Mouse (Mus musculus) cerebellum, adult 11-12 months (tissue): ENCODE results near the gene Rcbtb1.
A peak's percentile ranks its signal among the peaks of the same experiment; 100 is the strongest.
"Not testable (repeated sequence)": the region's sequence is repeated elsewhere in the genome, so short reads cannot be mapped to it uniquely, and the experiment has no call there.

Experiments used
- DNase-seq: peaks from one replicate; pipeline ENCODE4 v3.0.0; 2022

Gene Rcbtb1

DNA sequence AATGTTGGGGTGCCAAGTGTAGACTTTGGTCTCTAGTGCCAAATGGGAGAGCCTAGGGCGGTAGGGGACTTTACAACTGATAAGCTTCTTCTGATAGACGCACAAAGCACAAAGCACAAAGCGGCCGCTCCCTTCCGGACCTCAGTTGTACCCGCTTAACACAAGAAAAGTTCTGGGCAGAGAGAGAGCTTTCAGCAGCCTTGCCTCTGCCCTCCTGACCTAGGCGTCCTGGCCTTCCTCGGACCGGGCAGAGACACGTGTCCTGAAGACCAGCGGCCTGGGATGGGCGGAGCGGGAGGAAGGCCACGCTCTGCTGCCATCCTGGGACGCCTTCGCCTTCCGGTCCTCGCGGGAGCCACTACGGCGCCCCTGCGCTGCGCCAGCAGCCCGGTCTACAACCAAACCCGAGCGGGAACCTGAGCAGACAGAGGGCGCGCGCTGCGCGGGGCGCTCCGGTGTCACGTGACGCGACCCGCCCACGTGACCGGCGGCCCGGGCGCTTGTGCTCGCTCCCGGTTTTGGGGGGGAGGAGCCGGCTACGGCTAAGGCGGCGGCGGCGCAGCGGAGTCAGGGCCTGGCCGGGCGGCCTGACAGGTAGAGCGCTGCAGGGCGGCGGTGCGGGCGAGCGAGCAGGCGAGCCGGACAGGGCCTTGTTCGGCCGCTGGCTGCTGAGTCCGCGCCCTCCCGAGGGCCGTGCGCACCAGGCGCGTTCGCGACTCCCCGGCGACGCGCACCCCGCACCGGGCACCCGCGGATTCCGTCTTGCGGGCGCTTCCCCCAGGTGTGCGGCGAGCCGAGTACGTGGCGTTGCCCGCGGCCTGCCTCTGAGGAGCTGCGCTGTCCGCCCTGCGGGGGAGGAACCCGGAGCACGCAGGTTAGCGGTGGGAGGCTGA lies at the start of gene Rcbtb1:
TSS of gene Rcbtb1 (plus strand) at position 499 of the 893 bp plus-strand sequence.
- DNase-seq: peak; percentile 95

DNA sequence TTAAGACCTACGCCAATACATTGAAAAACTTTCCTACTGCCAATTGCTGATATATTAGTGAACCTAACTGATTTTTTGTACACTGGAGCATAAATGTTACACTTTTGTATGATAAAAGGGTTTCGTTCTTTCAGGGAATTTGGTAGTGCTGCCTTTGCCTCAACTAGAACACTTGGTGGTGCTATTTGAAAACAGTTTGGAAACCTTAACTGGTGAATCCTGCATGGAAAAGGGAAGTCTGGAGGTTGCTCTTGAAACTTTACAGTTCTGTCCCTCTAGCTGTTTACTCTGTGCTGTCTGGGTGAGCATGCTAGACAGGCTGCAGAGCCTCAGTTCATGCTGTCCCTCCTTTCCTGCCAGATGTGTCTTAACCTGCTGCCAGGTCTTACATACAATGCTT lies 45.4 kb upstream of the Rcbtb1 start:
- no peak for DNase-seq

DNA sequence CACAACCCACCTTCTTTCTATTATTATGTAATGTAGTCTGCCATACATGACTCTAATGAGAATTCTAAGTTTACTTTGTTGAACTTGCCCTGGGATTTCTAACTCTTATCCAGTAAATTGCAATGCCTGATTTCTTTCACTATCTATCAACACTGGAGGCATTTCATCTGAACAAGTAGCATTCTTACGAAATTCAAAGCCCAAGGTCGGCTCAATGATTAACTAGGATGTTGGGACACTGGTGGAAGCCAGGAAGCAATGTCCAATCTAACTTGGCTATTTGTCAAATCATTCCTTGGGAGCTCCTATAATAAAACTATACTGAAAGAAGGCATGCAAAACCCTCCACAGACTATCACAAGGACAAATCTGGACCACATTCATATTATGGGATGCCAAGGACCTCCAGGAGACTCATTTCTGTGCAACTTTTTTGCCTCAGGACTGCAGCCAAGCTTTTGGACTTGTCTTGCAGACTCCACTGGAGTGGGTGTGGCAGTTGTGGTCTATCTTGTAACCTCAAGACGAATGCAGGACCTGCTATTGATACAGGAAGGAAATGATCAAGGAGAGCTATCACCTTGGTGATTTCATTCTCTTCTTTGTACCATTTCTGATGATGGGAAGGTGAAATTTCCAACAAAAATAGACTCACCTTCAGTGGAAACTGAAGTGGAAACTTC lies 43.9 kb upstream of the Rcbtb1 start:
- DNase-seq: no peak

DNA sequence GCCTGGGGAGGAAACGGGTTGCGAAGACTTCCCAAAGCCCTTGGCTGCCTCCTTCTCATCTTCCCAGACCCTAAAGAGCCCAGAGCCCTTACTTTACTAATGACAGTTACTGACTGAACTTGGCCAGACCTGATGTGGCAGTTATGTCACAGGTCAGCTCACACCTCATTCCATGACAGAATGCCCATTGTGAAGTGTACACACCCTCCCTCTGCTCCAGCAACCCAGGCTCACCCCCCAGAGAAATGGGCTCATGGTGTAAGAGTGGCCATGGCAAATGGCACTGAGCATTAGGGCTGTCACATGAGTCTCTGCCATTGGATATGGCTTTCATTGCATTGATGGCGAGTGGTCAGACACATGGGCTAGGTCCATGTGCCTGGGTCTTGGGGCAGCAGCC lies 22.4 kb upstream of the Rcbtb1 start, which contains the start of gene Gm5142:
TSS of gene Gm5142 (minus strand) at position 101 of the 400 bp plus-strand sequence.
- no peak for DNase-seq

DNA sequence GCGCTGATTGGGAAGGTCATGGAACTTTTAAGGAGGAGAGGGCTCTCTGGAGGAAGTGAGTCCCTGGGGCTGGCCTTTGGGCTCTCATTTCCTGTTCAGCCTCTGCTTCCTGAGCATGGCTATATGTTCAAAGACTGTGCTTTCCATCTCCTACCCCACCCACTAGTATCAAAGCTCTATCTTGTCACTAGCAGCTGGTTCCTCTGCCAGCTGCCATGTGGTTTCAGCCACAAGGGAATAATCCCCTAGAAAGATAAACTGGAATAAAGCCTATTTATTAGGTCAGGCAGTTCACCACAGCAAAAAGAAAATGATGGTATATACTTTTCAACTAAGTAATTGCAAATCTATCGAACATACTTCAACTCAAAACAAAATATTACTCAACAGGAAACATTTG lies 18.3 kb upstream of the Rcbtb1 start:
- no peak for DNase-seq

DNA sequence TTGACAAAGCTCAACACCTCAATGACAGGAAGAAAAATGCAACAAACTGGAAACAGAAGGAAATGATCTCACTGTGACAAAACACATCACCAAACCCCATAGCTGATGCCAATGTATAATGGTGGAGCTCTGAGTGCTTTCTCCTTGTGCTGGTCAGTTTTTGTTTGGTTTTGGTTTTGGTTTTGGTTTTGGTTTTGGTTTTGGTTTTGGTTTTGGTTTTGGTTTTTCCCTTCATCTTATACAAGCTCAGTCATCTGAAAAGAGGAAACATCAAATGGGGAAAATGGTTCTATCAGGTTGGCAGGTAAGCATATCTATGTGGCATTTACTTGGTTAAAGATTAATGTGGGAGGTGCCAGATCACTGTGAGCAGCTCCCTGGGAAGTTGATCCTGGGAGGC lies 15.5 kb upstream of the Rcbtb1 start:
- DNase-seq: no peak

DNA sequence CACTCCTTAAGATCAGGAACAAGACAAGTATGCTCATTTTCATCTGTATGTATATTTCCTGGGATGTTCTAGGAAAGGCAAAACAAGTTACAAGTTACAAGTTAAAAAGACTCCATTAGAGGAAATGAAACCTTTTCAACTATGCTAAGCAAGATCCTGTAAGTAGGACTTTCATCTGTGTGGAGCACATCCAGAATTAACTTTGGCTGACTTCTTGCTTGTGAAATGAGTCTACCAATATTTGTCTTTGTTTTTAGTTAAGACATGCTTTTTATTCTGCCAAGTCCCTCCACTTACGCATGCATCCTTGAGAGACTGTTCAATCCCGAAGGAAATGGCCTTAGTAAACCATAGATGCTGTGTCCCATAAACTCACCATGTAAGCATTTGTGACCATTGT lies 14.9 kb upstream of the Rcbtb1 start:
- no peak for DNase-seq

DNA sequence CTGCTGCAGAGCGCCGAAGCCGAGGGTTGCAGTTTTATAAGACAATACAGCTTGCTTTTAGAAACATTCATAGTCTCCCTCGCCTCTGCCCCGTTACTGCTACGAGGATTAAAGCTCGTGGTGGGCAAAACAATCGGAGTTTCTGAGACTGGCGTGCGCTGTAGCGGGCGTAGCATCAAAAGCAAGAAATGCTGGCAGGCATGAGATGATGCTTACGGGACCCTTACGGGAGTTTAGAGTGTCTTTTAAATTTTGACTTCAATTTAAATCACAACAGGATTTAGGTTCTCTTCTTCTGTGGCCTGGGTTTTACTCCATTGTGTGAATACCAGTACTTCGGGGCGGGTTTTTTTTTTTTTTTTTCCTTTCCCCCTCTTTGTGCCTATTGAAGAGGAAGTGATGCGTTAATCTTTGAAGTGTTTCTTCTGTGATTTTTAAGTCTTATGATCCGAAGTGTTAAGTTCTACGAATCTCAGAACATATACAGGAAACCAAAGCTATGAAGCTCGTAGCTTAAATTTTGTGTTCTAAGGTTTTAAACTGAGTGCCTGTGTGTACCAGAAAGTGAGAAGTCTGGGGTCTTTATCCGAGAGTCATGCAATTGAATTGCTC lies 701 bp downstream of the Rcbtb1 start:
- DNase-seq: no peak

DNA sequence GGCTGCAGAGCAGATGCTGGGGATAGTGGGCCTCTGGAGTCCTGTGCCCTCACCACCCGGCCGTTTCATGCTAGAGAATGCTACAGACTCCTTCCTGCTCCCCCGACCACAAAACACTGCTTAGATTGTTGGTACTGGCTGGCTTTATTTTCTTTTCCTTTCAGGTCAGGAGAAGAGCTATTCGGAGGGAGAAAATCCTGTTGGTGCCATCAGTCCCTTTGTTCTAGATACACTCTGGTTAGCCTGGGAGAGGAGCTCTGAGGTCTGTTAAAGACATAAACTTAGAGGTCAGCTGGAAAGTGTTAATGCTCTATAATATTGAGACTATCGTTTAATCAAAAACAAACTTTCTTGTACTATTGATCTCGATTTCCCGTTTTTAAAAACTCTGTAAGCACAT lies 4.5 kb downstream of the Rcbtb1 start:
- no peak for DNase-seq

DNA sequence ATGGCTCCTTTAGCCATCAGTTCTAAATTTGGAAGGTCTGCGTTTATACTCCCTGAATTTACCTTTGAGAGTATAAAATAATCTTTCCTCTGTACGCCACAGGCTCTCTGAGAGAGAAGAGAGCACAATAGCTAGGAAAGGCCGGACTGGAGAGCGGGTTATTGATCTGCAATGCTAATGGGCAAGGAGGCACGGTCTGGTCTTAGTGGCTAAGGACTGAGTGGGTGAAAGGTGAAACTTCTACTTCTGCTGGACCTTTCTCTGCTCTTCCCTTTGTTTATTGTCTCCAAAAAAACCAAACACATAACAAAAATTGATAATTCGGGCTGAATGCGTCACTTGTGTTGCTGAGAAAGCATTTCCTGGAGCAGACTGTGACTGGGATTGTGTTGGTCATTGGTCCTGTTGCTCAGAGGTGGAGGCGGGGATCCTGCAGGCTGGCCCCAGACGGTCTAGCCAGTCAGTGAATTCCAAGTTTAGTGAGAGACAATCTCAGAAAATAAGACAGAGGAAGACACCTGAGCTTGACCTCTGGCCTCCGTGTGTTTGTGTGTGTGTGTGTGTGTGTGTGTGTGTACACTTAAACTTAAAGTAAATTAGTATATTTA lies 5.1 kb downstream of the Rcbtb1 start:
- no peak for DNase-seq

DNA sequence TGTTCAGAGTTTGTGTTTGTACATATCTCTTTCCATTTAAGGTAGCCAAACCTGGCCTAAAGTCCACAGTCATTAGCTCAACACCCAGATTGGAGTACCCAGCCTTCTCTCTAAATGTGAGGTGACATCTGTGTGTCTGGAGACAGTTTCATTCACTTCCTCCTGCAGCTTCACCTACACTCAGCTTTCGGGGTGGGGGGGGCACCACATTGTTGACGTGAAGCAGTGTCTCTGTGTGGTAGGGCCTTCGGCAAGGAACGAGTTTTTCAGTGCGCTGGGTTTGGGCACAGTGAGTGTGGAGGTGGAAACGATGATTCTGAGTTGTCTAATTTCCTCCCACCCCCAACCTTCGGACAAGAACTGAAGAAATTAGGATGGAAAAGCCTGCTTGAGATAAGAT lies 8.0 kb downstream of the Rcbtb1 start:
- no peak for DNase-seq

DNA sequence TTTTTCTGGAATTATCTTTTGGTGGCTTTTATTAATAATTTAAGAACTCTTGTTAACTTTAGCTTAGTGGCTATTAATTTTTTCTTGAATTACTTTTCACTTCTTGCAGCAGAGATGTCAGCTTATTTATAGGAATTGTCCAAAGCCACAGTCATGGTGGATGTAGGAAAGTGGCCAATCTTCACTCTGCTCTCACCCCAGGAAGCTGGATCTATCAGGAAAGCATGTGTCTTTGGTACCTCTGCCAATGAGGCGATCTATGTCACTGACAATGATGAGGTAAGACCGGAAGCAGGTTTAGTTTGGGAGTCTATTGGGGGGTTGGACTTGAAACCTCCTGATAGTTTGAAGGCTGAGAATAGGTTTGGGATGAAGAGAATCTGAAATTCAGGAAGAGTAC lies 8.8 kb downstream of the Rcbtb1 start:
- DNase-seq: peak; percentile 34

DNA sequence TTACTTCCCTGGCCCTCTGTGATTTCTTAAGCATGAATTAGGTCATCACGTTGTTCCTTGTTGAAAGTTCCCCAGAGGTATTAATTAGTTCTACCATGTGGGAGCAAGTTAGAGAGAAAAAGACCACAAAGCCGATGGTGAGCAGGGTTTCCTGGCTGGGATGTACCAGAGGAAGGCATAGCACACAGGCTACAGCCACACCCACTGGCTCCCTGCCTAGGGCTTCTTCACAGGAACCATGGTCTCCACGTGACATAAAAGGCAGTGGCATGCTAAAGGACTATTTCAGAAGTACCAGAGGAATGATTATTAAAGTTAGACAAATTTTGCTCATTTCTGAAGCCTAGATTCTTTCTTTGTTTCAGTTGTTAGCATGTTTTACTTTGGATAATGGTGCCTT lies 18.2 kb downstream of the Rcbtb1 start:
- DNase-seq: no peak

DNA sequence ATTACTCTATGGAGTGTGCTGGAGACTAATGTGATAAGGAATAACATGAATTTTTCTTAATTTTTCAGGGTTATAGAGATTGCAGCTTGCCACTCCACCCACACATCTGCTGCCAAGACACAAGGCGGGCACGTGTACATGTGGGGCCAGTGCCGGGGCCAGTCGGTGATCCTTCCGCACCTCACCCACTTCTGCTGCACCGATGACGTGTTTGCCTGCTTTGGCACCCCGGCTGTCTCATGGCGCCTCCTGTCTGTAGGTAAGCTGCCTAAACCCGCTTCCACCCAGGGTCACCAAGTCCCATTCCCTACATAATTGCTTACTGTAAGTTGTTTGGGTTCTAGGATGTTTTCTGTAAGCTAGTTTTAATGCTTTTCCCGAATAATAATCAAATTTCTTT lies 25.2 kb downstream of the Rcbtb1 start:
- no peak for DNase-seq

DNA sequence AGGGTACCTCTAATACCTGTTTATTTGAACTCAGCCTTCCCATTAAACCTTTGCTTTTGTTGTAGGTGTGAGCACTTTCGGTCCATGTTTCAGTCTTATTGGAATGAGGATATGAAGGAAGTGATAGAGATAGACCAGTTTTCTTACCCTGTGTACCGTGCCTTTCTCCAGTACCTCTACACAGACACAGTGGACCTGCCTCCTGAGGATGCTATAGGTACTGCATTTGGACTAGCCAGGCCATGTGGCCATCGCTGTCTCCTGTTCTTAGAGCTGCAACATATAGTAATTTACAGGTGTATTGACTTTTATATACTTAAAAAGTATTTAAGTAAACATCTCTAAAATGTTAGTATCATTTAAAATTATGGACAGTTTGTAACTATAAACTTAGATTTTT lies 28.8 kb downstream of the Rcbtb1 start:
- DNase-seq: no peak

DNA sequence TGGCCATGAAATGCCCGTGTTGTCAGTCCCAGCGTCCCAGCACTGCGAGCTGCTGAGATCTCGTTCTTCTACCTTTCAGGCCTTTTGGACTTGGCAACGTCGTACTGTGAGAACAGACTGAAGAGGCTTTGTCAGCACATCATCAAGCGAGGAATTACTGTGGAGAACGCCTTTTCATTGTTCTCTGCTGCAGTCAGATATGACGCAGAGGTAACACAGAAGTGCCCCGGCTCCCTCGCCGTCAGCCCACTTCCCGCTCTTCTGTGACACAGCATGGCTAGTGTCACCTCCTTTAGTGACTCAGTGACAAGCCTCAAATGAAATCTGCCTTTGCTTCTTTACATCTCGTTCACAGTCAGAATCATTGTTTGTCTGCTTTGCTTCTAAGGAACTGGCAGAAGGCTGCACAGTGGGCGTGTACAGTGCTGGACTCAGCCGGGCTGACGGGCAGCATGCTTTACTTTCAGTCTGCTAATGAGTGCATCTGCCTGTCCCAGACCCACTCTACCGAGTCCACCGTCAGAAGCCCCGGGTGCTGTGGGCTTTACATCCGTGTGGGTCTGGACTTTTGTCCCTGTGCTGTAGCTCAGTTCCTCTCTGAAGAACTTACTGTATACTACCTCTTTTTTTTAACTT lies 29.4 kb downstream of the Rcbtb1 start:
- DNase-seq: no peak

DNA sequence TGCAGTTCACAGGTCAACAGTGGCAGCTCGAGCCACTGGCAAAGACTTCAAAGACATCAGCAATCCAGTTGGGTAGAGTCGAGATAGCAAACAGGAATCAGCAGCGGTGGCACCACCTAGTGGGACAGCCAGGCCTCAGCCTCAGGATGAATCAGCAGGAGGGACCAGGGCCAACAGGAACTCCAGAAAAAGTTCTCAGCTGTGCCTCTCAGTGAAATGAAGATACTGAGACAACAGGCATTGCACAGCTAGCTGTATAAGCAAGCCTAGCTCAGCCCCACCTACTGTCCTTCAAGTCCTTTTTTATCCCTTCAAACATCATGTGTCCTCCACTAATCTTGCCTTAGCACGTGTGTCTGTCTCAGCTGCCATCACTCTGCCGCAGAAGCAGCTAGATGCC lies 31.0 kb downstream of the Rcbtb1 start:
- DNase-seq: no peak

DNA sequence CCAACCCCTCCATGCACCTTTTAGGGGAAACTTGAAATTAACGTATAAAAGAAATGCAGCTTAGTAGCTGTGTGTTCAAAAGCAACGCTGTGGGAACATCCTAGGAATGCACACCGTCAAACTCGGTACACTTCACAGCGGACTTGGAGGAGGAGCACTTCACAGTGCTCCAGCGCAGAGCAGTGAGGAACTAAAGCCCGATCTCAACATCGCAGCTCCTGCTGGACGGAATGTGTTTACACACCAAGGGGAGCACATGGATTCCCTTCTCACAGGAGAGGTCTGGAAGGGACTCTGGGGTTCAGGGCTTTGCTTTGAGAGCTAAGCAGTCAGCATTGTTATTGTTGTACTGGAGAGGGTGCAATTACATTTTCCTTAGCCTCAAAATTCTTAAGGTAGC lies 32.6 kb downstream of the Rcbtb1 start:
- no peak for DNase-seq

DNA sequence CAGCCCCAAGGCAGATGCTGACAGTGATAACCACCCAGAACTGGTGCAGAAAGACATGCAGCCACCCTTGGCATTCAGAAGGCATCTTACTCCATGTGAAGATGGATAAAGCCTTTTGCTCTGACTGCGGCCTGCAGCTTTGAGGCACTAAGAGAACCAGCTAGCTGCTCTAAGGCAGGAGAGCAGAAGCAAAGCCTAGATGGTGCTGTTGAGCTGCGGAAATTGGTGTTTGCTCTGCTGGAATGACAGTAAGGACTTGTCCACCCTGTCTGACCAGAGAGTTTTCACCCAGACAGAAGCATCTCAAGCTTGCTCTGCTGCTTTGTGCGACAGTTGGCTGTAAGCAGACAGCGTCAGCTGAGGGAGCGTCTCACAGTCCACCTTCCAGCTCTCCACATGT lies 49.3 kb downstream of the Rcbtb1 start:
- DNase-seq: not testable (repeated sequence)

DNA sequence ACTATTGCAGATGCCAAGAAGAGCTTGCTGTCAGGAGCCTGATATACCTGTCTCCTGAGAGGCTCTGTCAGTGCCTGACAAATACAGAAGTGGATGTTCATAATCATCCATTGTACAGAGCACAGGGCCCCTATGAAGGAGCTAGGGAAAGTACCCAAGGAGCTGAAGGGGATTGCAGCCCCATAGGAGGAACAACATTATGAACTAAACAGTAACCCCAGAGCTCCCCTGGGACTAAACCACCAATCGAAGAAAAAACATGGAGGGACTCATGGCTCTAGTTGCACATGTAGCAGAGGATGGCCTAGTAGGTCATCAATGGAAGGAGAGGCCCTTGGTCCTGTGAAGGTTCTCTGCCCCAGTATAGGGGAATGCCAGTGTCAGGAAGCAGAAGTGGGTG lies 54.9 kb downstream of the Rcbtb1 start:
- not testable (repeated sequence) for DNase-seq

DNA sequence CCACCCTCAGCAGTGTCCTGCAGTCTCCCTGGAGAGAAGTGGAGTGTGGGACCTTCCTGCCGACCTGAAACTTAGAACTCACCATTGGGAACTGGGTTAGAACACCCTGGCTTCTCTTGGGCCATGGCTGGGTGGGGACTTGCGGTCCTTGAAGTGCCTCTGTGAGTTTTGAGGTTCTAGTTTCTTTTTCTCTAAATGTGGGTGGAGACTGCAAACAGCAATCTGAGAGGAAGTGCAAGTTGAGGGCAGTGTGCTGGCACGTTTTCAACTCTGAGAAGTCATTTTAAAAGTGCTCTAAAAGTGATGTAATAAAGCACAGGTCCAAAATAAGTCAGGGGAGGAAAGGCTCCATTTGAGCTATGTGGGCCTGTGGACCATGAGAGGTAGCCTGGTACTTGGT lies 59.0 kb downstream of the Rcbtb1 start, which contains the start of gene Gm6904:
TSS of gene Gm6904 (minus strand) at position 161 of the 400 bp plus-strand sequence.
- DNase-seq: no peak

DNA sequence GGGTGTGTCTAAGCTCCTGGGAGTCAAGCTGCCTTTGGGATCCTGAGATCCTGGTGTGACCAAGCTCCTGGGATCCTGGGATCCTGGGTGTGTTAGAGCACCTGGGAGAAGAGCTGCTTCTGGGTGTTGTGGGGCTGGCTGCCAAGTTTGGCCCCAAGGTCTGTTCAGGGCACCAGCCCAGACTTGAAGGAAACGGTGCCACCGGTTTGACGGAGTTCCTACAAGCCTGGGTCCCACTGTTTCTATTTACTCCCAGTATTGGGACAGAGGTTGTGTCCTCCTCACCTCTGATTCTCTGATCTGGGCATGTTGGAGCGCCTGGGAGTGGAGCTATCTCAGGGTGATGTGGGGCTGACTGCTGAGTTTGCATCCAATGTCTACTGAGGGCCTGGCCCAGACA lies 74.0 kb downstream of the Rcbtb1 start:
- DNase-seq: not testable (repeated sequence)
